ENCODE assay signal across 13 mouse cellular contexts in genomic region chr9:114388701-114389370, GRCm38 (mm10). TPM values are rescaled to one million over a fixed set of nuclear protein-coding genes. Genes with fewer than 3 reads are reported as not detected.
DNase-seq lines count a peak whose midpoint lies in the region; ATAC-seq and TF ChIP-seq lines count a peak whose summit lies in the region.
"Had no signal": no experiment of that assay in that cellular context is flagged by ENCODE, and none has a peak within 500 bp of the region (broad histone marks: within the 10 kb centered on the region; RNA-seq: fewer than 3 reads in every experiment).

No protein-coding gene starts in this region.

- peaks cover 3% of the 10 kb centered on the region; the same call in 1 of the 2 replicates for H3K4me1 ChIP-seq in heart, adult 2 months (ENCODE audit: control insufficient read depth, insufficient read depth, low read length)
- peaks cover 7% of the 10 kb centered on the region; the same call in 1 of the 2 replicates for H3K4me1 ChIP-seq in neural tube, embryonic 15.5 days
- peaks cover 10% of the 10 kb centered on the region; the same call in 1 of the 2 replicates for H3K4me1 ChIP-seq in heart, postnatal 0 days (ENCODE audit: control insufficient read depth, insufficient read depth)

- H3K27me3 ChIP-seq in heart, adult 2 months (ENCODE audit: control insufficient read depth, insufficient read depth, low read length): no peaks in the 10 kb centered on the region
- H3K27me3 ChIP-seq in neural tube, embryonic 15.5 days (replicated peaks): peaks cover 6% of the 10 kb centered on the region; the same call in 1 of the 2 replicates
- no peaks in the 10 kb centered on the region for H3K27me3 ChIP-seq in heart, postnatal 0 days (ENCODE audit: control insufficient read depth, insufficient read depth, low read length)

- peak in 1 of 2 experiments; percentile 31 for DNase-seq in heart, adult 2 months
- DNase-seq in heart, postnatal 25 days (ENCODE audit: low spot score): no peak
- no peak for DNase-seq in neural tube, embryonic 10.5 days (ENCODE audit: extremely low spot score, low spot score)
- DNase-seq in heart, postnatal 0 days (ENCODE audit: low spot score): peak; percentile 34
- DNase-seq in cerebellum, adult 9-10 months: no peak
- DNase-seq in frontal cortex, postnatal 14 days (ENCODE audit: low spot score in 2 of 2): no peak
- DNase-seq in cerebellum, adult 9-11 months: no peak

- ATAC-seq in neural tube, embryonic 15.5 days (ENCODE audit: low FRiP score): no peak
- no peak; the same call in 1 of the 2 replicates for ATAC-seq in heart, postnatal 0 days (ENCODE audit: insufficient read depth, low read depth)

- H3K9me3 ChIP-seq in neural tube, embryonic 15.5 days (replicated peaks): no peaks in the 10 kb centered on the region
- no peaks in the 10 kb centered on the region for H3K9me3 ChIP-seq in heart, postnatal 0 days (replicated peaks; ENCODE audit: control insufficient read depth, low read length)

- TF ChIP-seq EP300 in heart, adult 2 months (IDR thresholded peaks at IDR 0.05; ENCODE audit: insufficient read depth, low read depth, low read length): no peak
- TF ChIP-seq EP300 in heart, postnatal 0 days (IDR thresholded peaks at IDR 0.05; ENCODE audit: low read depth): no peak

- TF ChIP-seq CTCF in heart, adult 2 months (IDR thresholded peaks at IDR 0.05): no peak
- TF ChIP-seq CTCF in heart, postnatal 0 days (IDR thresholded peaks at IDR 0.05; ENCODE audit: low read depth): no peak

- 56% methylated on average over 3 of the region's 3 CpGs for WGBS in heart, adult 2 months
- whole genome bisulfite sequencing in neural tube, embryonic 15.5 days: 80% methylated on average over 3 of the region's 3 CpGs
- WGBS in heart, postnatal 0 days: 41% methylated on average over 3 of the region's 3 CpGs

- TF ChIP-seq POLR2A in heart, adult 2 months (IDR thresholded peaks at IDR 0.05; ENCODE audit: insufficient read depth, low read depth, low read length): no peak

- H3K4me2 ChIP-seq in neural tube, embryonic 15.5 days: peak overlapping the region; percentile 23
- no peak overlapping the region for H3K4me2 ChIP-seq in heart, postnatal 0 days (ENCODE audit: low read depth, low read length)

- no peak overlapping the region for H3K4me3 ChIP-seq in heart, adult 2 months
- H3K4me3 ChIP-seq in neural tube, embryonic 15.5 days (replicated peaks): no peak overlapping the region
- no peak overlapping the region for H3K4me3 ChIP-seq in heart, postnatal 0 days (ENCODE audit: low read depth, low read length)

- peak overlapping the region; percentile 69 for H3K27ac ChIP-seq in heart, adult 2 months
- H3K27ac ChIP-seq in neural tube, embryonic 15.5 days (replicated peaks): no peak overlapping the region
- peak overlapping the region; percentile 87 for H3K27ac ChIP-seq in heart, postnatal 0 days (ENCODE audit: low read depth)

- no peak overlapping the region for H3K9ac ChIP-seq in heart, adult 2 months (ENCODE audit: low read depth, low read length)
- no peak overlapping the region for H3K9ac ChIP-seq in neural tube, embryonic 15.5 days (replicated peaks)
- 0 out of 2 replicates have a peak overlapping the region, but pooled peaks have one; percentile 8 for H3K9ac ChIP-seq in heart, postnatal 0 days (replicated peaks; ENCODE audit: low read depth, low read length)

- intact Hi-C loops in heart, adult 2 months (cut with DNase I): loop anchor here (10.0 kb wide), 1 partner anchor 404 kb away; no protein-coding TSS in a partner anchor
- intact Hi-C loops in heart, postnatal 25 days (cut with DNase I): no loop called here

- H3K79me2 ChIP-seq in heart, adult 2 months (replicated peaks; ENCODE audit: control insufficient read depth, insufficient read depth, low read length): no peaks in the 10 kb centered on the region

- H3K36me3 ChIP-seq in heart, adult 2 months (ENCODE audit: control insufficient read depth, insufficient read depth, low read length): no peaks in the 10 kb centered on the region
- no peaks in the 10 kb centered on the region for H3K36me3 ChIP-seq in neural tube, embryonic 15.5 days
- H3K36me3 ChIP-seq in heart, postnatal 0 days (replicated peaks; ENCODE audit: control insufficient read depth, insufficient read depth, low read length): peaks cover 20% of the 10 kb centered on the region; the same call in 1 of the 2 replicates

RNA-seq across cellular contexts. Expression of gene Crtap, which starts 1.6 kb away (rescaled TPM):
- total RNA-seq in heart, adult 2 months (2021): 10 to 100 TPM; 28.5 to 31.2 TPM
- polyA plus RNA-seq in heart, adult 2 months (2012; rRNA removed): 67.7 and 97.4 TPM in 2 replicates
- 10 to 100 TPM; 30.4 to 32.4 TPM for total RNA-seq in heart, postnatal 25 days (2021)
- polyA plus RNA-seq in neural tube, embryonic 15.5 days (2015; fragmentation: Nextera tagmentation; extraction: Ambion mirVana): 34.0 and 42.8 TPM in 2 replicates
- total RNA-seq in heart, postnatal 0 days (2014; rRNA removed; ENCODE audit: low replicate concordance): 63.1 and 65.0 TPM in 2 replicates
- 75.8 and 80.6 TPM in 2 replicates for polyA plus RNA-seq in heart, postnatal 0 days (2015; fragmentation: Nextera tagmentation; extraction: Ambion mirVana)

RNA-seq across cellular contexts. Expression of gene Glb1, which starts 12.0 kb away (rescaled TPM):
- 10 to 100 TPM; 12.2 to 14.8 TPM for total RNA-seq in heart, adult 2 months (2021)
- 20.8 and 27.1 TPM in 2 replicates for polyA plus RNA-seq in heart, adult 2 months (2012; rRNA removed)
- 10 to 100 TPM; 14.8 to 16.3 TPM for total RNA-seq in heart, postnatal 25 days (2021)
- polyA plus RNA-seq in neural tube, embryonic 15.5 days (2015; fragmentation: Nextera tagmentation; extraction: Ambion mirVana): 30.9 and 38.2 TPM in 2 replicates
- total RNA-seq in heart, postnatal 0 days (2014; rRNA removed; ENCODE audit: low replicate concordance): 29.8 and 43.3 TPM in 2 replicates
- 22.0 and 22.8 TPM in 2 replicates for polyA plus RNA-seq in heart, postnatal 0 days (2015; fragmentation: Nextera tagmentation; extraction: Ambion mirVana)

RNA-seq across cellular contexts. Expression of gene Tmppe, which starts 12.1 kb away (rescaled TPM):
- total RNA-seq in heart, adult 2 months (2021): 1 to 10 TPM; 3.7 to 3.9 TPM
- 2.7 and 4.9 TPM in 2 replicates for polyA plus RNA-seq in heart, adult 2 months (2012; rRNA removed)
- total RNA-seq in heart, postnatal 25 days (2021): 1 to 10 TPM; 3.4 to 4.2 TPM
- polyA plus RNA-seq in neural tube, embryonic 15.5 days (2015; fragmentation: Nextera tagmentation; extraction: Ambion mirVana): 8.8 and 11.8 TPM in 2 replicates
- 5.4 and 10.0 TPM in 2 replicates for total RNA-seq in heart, postnatal 0 days (2014; rRNA removed; ENCODE audit: low replicate concordance)
- polyA plus RNA-seq in heart, postnatal 0 days (2015; fragmentation: Nextera tagmentation; extraction: Ambion mirVana): 3.9 and 4.5 TPM in 2 replicates

RNA-seq across cellular contexts. Expression of gene Bcl2a1c, which starts 58.9 kb away (rescaled TPM):
- total RNA-seq in heart, adult 2 months (2021): not detected
- not detected in 2 replicates for polyA plus RNA-seq in heart, adult 2 months (2012; rRNA removed)
- not detected for total RNA-seq in heart, postnatal 25 days (2021)
- polyA plus RNA-seq in neural tube, embryonic 15.5 days (2015; fragmentation: Nextera tagmentation; extraction: Ambion mirVana): not detected in 2 replicates
- total RNA-seq in heart, postnatal 0 days (2014; rRNA removed; ENCODE audit: low replicate concordance): not detected in 2 replicates
- not detected in 2 replicates for polyA plus RNA-seq in heart, postnatal 0 days (2015; fragmentation: Nextera tagmentation; extraction: Ambion mirVana)
- total RNA-seq: megakaryocyte, adult 5-6 weeks had no signal
- polyA plus RNA-seq: large intestine, adult 2 months; limb, embryonic 11.5 days; neural tube, embryonic 11.5 days; testis, adult 2 months had no signal
